Mouse (Mus musculus) neural tube, embryonic 12.5 days (tissue): Measurements from ENCODE around the gene Slc7a8. TPM values are rescaled to one million over a fixed set of nuclear protein-coding genes. Genes with fewer than 3 reads are reported as not detected.

ENCODE experiments used
- ATAC-seq: fragments of 200-750 bp; cut with Nextera tagmentation; 2 replicates; pipeline ENCODE4 v1.8.0; 2017; ENCODE audit warnings: low read depth, mild to moderate bottlenecking, moderate TSS enrichment, moderate library complexity; ENCODE audit not compliant: low FRiP score
- H3K27ac ChIP-seq: fragments of 300-500 bp; sonication (generic); 2 replicates; pipeline ENCODE4 v1.5.1; 2016
- H3K27me3 ChIP-seq: fragments of 300-500 bp; sonication (generic); replicated peaks from 2 replicates; pipeline ENCODE4 v1.6.1; 2016; ENCODE audit warnings: mild to moderate bottlenecking
- H3K36me3 ChIP-seq: fragments of 300-500 bp; sonication (generic); 2 replicates; pipeline ENCODE4 v1.6.1; 2016; ENCODE audit warnings: mild to moderate bottlenecking
- H3K4me1 ChIP-seq: fragments of 300-500 bp; sonication (generic); 2 replicates; pipeline ENCODE4 v1.6.1; 2016
- H3K4me2 ChIP-seq: fragments of 300-500 bp; sonication (generic); replicated peaks from 2 replicates; pipeline ENCODE4 v1.6.1; 2016; ENCODE audit warnings: mild to moderate bottlenecking
- H3K4me3 ChIP-seq: fragments of 300-500 bp; sonication (generic); 2 replicates; pipeline ENCODE4 v1.5.1; 2016
- H3K9ac ChIP-seq: fragments of 300-500 bp; sonication (generic); 2 replicates; pipeline ENCODE4 v1.6.1; 2016; ENCODE audit warnings: mild to moderate bottlenecking
- H3K9me3 ChIP-seq: fragments of 300-500 bp; sonication (generic); 2 replicates; pipeline ENCODE4 v1.6.1; 2016; ENCODE audit warnings: mild to moderate bottlenecking
- WGBS: fragments of 180-500 bp; shearing (Covaris S2); methylation state at CpG from one replicate; pipeline ENCODE4 v1.1.7; 2016; 5-methylcytosine and 5-hydroxymethylcytosine counted together
- polyA plus RNA-seq: library from polyadenylated mRNA; unstranded; fragments of >200 nt; fragmentation: Nextera tagmentation; extraction: Ambion mirVana; gene quantifications from 2 replicates; pipeline ENCODE4 v1.2.1, GENCODE M21; 2016

The Slc7a8 gene
- polyA plus RNA-seq, 1 experiment from 2014 or later, result 3.7 TPM

DNA sequence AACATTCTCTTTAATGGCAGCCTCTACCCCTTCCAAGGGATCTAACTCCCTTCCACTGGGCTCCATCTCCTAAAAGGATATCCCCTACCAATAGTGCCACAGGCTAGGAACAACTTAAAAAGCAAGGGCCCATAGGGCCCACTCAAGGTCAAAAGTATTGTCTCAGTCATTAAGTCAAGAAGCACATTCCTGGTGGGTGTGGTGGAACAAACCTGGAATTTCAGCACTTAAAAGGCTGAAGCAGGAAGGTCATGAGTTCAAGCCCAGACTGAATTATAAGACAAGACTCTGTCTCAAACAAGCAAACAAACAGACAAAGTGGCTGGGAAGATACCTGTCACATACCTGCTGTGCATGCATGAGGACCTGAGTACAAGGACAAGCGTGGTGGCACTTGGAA lies 14.2 kb upstream of the Slc7a8 start:
- Histone ChIP-seq H3K4me2 (no peak overlapping the region), H3K27ac (no peak overlapping the region), H3K36me3 (no peaks in the 10 kb centered on the region), H3K9me3 (no peaks in the 10 kb centered on the region), H3K9ac (no peak overlapping the region), H3K4me3 (no peak overlapping the region), H3K27me3 (no peaks in the 10 kb centered on the region), H3K4me1 (no peaks in the 10 kb centered on the region)
- ATAC-seq, result no peak
- WGBS, result 77% methylated on average over 1 of the region's 1 CpGs

DNA sequence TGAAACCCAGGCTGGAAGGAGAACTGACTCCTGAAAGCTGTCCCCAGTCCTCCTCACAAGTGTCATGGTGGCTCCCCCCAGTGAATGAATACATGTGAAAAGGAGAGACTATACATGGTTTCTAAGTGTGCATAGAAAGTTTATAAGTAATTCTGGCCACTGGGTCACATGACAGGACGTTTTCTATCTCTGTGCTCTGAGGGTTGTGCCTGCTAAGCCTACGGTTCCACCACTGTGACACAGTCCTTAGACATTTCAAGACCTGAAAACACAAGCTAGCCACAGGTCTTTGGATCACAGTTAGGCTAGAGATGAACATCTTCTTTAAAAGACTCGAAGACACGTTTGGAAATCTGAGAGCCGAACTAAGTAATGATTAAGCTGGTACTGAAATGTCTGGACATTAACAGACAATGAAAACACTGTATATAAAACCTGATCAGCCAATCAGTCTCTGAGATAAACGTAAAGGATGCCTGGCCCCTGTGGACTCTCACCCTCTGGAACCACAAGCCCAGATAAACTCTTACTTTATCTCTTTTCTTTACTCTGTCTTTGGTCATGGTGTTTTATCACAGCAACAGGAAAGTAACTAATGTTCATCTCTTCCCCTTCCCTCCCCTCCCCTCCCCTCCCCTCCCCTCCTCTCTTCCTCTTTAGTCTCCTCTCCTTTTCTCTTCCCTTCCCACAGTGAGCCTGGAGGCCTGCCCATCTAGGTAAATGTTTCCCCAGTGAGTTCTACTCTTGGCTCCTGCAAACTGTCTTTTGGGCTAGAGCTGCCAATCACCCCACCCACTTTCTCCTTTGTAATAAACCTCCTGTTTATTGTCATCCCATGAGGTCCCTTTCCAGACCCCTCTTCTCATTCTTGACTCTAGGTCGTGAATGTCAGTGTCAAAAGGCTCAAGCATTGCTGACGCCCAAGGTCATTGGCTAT lies 12.4 kb upstream of the Slc7a8 start:
- Histone ChIP-seq H3K9ac (no peak overlapping the region), H3K4me1 (no peaks in the 10 kb centered on the region), H3K36me3 (no peaks in the 10 kb centered on the region), H3K4me2 (no peak overlapping the region), H3K9me3 (no peaks in the 10 kb centered on the region), H3K27me3 (no peaks in the 10 kb centered on the region), H3K4me3 (no peak overlapping the region), H3K27ac (no peak overlapping the region)
- WGBS, result 81% methylated on average over 8 of the region's 8 CpGs
- ATAC-seq, result no peak

- H3K4me2 ChIP-seq, result no peak overlapping the region
Observed at GRCm38 (mm10) chr14:54793351-54793750, 11.6 kb upstream of the Slc7a8 start.

DNA sequence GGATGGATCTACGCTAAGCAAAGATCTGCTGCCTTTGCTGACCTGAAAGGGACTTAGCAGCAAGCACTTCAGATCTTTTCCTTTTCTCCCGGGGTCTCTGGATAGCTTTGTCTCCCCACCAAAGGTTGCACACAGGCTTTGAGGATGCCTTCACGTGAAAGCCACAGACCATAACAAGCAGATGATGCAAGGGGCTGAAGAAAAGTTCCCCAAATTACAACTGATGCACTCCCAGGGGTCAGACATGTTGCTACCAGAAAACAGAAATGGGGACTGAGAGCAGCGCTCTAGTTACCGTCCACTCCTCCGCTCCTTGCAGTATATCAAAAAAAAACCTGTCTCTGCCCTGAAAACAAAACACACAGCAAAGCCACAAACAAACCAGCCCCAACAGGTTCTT lies 10.4 kb upstream of the Slc7a8 start:
- H3K27me3 ChIP-seq, result no peaks in the 10 kb centered on the region
- H3K9ac ChIP-seq, result no peak overlapping the region
- H3K4me1 ChIP-seq, result no peaks in the 10 kb centered on the region
- 81% methylated on average over 6 of the region's 6 CpGs for WGBS
- no peaks in the 10 kb centered on the region for H3K9me3 ChIP-seq
- H3K4me2 ChIP-seq, result no peak overlapping the region
- no peaks in the 10 kb centered on the region for H3K36me3 ChIP-seq
- H3K27ac ChIP-seq, result no peak overlapping the region
- H3K4me3 ChIP-seq, result no peak overlapping the region
- ATAC-seq, result no peak

More at GRCm38 (mm10) chr14:54793351-54793750, 11.6 kb upstream of the Slc7a8 start:
- Histone ChIP-seq H3K27me3 (no peaks in the 10 kb centered on the region), H3K4me3 (no peak overlapping the region), H3K9me3 (no peaks in the 10 kb centered on the region), H3K4me1 (no peaks in the 10 kb centered on the region), H3K9ac (no peak overlapping the region), H3K36me3 (no peaks in the 10 kb centered on the region), H3K27ac (no peak overlapping the region)
- ATAC-seq, result no peak
- 69% methylated on average over 1 of the region's 1 CpGs for WGBS

DNA sequence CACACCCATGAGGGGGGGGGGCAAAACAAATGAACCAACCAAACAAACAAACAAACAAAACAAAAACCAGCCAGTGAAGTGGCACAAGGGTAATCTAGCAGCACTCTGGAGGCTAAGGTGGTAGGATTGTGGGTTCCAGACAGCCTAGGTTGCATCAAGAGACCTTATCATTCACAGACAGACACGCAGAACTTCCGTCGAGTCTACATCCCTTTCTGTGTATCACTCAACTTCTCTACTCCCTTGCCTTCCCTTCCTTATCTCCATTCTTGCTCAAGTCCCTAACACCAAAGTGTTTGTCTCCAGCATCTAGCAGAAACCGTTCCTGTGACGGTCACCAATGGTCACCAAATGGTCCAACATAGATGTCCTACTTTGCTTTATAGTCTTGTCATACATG lies 6.5 kb upstream of the Slc7a8 start:
- no peak for ATAC-seq
- H3K36me3 ChIP-seq, result no peaks in the 10 kb centered on the region
- no peaks in the 10 kb centered on the region for H3K9me3 ChIP-seq
- H3K9ac ChIP-seq, result no peak overlapping the region
- H3K4me3 ChIP-seq, result no peak overlapping the region
- H3K4me2 ChIP-seq, result no peak overlapping the region
- no peak overlapping the region for H3K27ac ChIP-seq
- H3K27me3 ChIP-seq, result no peaks in the 10 kb centered on the region
- no peaks in the 10 kb centered on the region for H3K4me1 ChIP-seq
- 91% methylated on average over 5 of the region's 5 CpGs for WGBS

- no peaks in the 10 kb centered on the region for H3K4me1 ChIP-seq
- no peaks in the 10 kb centered on the region for H3K36me3 ChIP-seq
- no peak overlapping the region for H3K4me3 ChIP-seq
- H3K9me3 ChIP-seq, result no peaks in the 10 kb centered on the region
- H3K4me2 ChIP-seq, result no peak overlapping the region
- H3K9ac ChIP-seq, result no peak overlapping the region
- 55% methylated on average over 4 of the region's 4 CpGs for WGBS
- no peak overlapping the region for H3K27ac ChIP-seq
- H3K27me3 ChIP-seq, result no peaks in the 10 kb centered on the region
- ATAC-seq, result no peak
Observed at GRCm38 (mm10) chr14:54787226-54787625, 5.5 kb upstream of the Slc7a8 start.

- Histone ChIP-seq H3K9me3 (no peaks in the 10 kb centered on the region), H3K9ac (no peak overlapping the region), H3K4me2 (no peak overlapping the region), H3K4me1 (no peaks in the 10 kb centered on the region), H3K4me3 (no peak overlapping the region), H3K36me3 (no peaks in the 10 kb centered on the region), H3K27me3 (no peaks in the 10 kb centered on the region), H3K27ac (no peak overlapping the region)
- 68% methylated on average over 10 of the region's 10 CpGs for WGBS
- ATAC-seq, result no peak
Observed at GRCm38 (mm10) chr14:54786489-54786888, 4.7 kb upstream of the Slc7a8 start.

- no peaks in the 10 kb centered on the region for H3K36me3 ChIP-seq
- ATAC-seq, result no peak
- no peaks in the 10 kb centered on the region for H3K9me3 ChIP-seq
- no peak overlapping the region for H3K4me2 ChIP-seq
- H3K27me3 ChIP-seq, result no peaks in the 10 kb centered on the region
- 0 out of 2 replicates have a peak, but pooled peaks cover 2% of the 10 kb centered on the region for H3K4me1 ChIP-seq
- no peak overlapping the region for H3K27ac ChIP-seq
- 45% methylated on average over 4 of the region's 4 CpGs for WGBS
- no peak overlapping the region for H3K4me3 ChIP-seq
- no peak overlapping the region for H3K9ac ChIP-seq
Observed at GRCm38 (mm10) chr14:54785898-54786297, 4.2 kb upstream of the Slc7a8 start.

DNA sequence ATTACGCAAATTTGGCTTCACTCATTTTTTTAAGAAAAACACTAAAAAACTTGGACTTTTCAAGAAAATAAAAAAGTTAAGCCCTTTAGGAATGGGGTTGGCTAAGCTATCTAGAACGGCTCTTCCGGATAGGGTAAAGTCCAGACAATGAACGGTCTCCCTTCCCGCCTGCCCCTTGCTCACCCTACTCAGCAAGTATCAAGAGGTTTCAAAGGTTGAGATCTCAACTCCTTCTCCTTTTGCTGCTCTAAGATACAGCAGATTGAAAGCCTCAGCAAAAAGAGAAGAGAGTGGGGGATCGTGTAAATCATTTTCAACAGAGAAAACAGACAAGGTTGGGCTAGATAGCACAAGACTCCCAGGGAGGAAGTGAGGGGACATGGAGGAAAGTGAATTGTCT lies 1.2 kb upstream of the Slc7a8 start:
- no peak for ATAC-seq
- no peak overlapping the region for H3K4me3 ChIP-seq
- no peaks in the 10 kb centered on the region for H3K36me3 ChIP-seq
- WGBS, result 93% methylated on average over 6 of the region's 6 CpGs
- no peaks in the 10 kb centered on the region for H3K9me3 ChIP-seq
- H3K9ac ChIP-seq, result no peak overlapping the region
- 0 out of 2 replicates have a peak, but pooled peaks cover 4% of the 10 kb centered on the region for H3K4me1 ChIP-seq
- H3K27ac ChIP-seq, result no peak overlapping the region
- peaks cover 9% of the 10 kb centered on the region; the same call in 1 of the 2 replicates for H3K27me3 ChIP-seq
- H3K4me2 ChIP-seq, result no peak overlapping the region

GRCm38 (mm10) chr14:54780836-54781609 lies 723 bp downstream of the Slc7a8 start:
- no peaks in the 10 kb centered on the region for H3K36me3 ChIP-seq
- peaks cover 9% of the 10 kb centered on the region; the same call in 1 of the 2 replicates for H3K27me3 ChIP-seq
- 0 out of 2 replicates have a peak, but pooled peaks cover 4% of the 10 kb centered on the region for H3K4me1 ChIP-seq
- no peak overlapping the region for H3K27ac ChIP-seq
- peak overlapping the region; percentile 56 for H3K9ac ChIP-seq
- no peaks in the 10 kb centered on the region for H3K9me3 ChIP-seq
- WGBS, result 3% methylated on average over 35 of the region's 35 CpGs
- peak overlapping the region; percentile 79 for H3K4me2 ChIP-seq
- peak overlapping the region; percentile 47 for H3K4me3 ChIP-seq
- peak; percentile 86 for ATAC-seq

DNA sequence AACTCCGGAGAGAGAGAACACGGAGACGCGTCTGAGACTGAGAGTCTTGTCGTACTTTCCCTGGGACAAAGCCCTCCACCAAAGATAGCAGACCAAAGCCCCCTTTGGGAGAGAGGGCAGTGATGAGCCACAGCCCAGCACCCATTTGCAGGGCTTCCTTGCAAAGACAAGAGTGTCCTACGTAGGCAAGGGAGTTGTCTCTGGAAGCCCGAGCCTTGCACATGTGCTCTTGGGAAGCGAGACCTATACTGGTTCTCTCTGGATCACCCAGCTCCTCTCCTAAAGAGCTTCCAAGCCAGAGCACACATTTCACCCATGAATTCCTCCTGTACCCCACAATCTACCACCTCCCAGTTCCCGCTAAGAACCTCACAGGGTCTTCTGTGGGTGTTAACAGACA lies 1.7 kb downstream of the Slc7a8 start:
- Histone ChIP-seq H3K9me3 (no peaks in the 10 kb centered on the region), H3K4me2 (peak overlapping the region; percentile 79), H3K4me3 (no peak overlapping the region), H3K4me1 (0 out of 2 replicates have a peak, but pooled peaks cover 4% of the 10 kb centered on the region), H3K27ac (no peak overlapping the region), H3K27me3 (peaks cover 9% of the 10 kb centered on the region; the same call in 1 of the 2 replicates), H3K36me3 (no peaks in the 10 kb centered on the region), H3K9ac (no peak overlapping the region)
- ATAC-seq, result no peak
- WGBS, result 91% methylated on average over 9 of the region's 9 CpGs

DNA sequence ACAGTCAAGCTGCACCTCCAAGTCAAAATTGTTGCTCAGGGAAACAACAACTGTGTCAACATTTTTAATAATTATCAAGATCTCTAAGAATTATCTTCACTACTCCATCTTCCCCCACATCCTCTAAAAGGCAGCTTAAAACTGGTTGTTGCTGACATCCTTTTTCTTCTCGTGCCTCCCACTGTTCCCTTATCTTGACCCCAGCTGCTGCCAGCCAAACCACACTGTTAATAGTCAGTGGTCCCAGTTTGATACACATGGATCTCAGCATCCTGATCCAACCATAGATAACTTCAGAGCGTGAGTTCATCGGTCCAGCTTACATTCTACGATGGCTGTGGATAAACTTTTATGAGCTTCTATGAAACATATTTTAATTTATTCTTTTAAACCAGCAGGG lies 3.9 kb downstream of the Slc7a8 start:
- 86% methylated on average over 4 of the region's 4 CpGs for WGBS
- no peak overlapping the region for H3K9ac ChIP-seq
- H3K36me3 ChIP-seq, result no peaks in the 10 kb centered on the region
- H3K9me3 ChIP-seq, result no peaks in the 10 kb centered on the region
- H3K4me1 ChIP-seq, result 0 out of 2 replicates have a peak, but pooled peaks cover 4% of the 10 kb centered on the region
- ATAC-seq, result no peak
- H3K27me3 ChIP-seq, result peaks cover 9% of the 10 kb centered on the region; the same call in 1 of the 2 replicates
- no peak overlapping the region for H3K4me2 ChIP-seq
- H3K27ac ChIP-seq, result no peak overlapping the region
- H3K4me3 ChIP-seq, result no peak overlapping the region
